Mouse (Mus musculus) ovary, postnatal 10 days (tissue): ENCODE measurements around the gene Mon2.
A peak's percentile ranks its signal among the peaks of the same experiment; 100 is the strongest.
"Not testable (repeated sequence)": the region's sequence is repeated elsewhere in the genome, so short reads cannot be mapped to it uniquely, and the experiment has no call there.

ENCODE experiments used
- DNase-seq: peaks from one replicate; pipeline ENCODE4 v3.0.0; 2022; ENCODE audit warnings: low spot score

Mon2 gene

DNA sequence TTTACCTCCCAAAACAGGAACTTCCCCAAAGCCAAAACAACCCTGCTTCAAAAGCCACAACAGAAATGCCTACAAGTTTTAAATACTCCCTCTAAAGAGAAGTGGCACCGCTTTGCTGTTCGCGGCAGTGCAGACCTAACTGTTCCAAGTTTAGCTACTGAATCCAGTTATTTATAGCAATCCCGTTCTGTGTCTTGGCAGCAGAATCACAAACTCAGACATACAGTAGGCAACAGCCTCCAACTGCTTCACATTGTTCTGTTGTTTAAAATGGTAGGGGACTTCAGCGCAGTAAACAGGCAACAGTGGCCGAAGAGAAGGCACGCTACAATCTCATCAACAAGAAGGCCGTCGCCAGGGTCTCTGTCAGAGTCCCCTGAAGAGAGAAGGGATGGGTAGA, 85.3 kb downstream of the Mon2 start:
- DNase-seq: no peak

DNA sequence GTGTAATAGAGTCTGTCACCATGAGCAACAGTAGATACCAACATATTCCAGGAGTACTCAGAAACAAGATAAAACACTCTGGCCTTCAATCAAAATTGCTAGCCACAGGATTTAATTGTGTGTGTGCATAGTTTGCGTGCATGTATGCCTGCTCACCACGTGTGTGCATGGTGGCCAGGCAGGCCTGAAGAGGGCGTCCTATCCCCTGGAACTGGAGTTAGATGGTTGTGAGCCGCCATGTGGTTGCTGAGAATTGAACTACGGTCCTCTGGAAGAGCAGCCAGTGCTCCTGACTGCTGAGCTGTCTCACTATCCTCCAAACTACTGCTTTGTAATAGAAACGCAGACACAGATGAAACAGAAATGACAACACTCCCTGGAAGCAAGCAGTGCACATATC, 85.7 kb downstream of the Mon2 start:
- no peak for DNase-seq

DNA sequence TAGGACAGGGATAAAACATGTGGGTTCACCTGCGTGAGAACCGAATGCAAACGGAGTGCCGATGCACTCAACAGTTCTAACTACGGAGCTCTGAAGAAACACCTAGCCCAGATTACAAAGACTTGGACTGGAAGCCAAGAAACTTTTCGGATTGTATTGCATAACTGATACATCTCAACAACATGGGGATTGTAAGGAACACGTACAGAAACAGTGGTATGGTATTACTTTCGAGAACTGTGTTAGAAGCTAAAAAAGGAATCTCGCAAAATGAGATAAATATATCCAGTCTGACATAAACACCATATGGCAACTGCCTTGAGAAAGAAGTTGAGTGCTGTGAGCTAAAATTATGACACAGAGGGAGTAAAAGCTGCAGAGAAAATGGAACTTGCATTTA, 86.4 kb downstream of the Mon2 start:
- no peak for DNase-seq

DNA sequence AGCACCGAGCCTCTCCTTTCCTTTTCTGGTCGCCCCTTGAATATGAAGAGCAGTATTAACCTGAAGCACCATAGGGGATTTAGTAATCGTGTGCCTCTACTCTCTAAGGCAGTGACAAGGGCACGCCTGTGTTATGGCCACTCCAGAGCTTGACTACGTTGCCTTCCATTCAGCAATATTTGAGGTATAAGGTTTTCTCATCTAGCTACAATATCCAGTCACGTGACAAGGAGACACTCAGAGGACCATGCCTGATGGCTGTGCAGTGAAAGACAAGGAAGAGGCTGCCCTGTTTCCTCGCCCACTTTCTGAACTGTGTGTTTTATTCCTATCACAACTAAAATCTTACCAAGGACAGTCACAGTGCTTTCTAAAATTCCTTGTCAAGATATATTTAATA, 87.9 kb downstream of the Mon2 start:
- DNase-seq: no peak

DNA sequence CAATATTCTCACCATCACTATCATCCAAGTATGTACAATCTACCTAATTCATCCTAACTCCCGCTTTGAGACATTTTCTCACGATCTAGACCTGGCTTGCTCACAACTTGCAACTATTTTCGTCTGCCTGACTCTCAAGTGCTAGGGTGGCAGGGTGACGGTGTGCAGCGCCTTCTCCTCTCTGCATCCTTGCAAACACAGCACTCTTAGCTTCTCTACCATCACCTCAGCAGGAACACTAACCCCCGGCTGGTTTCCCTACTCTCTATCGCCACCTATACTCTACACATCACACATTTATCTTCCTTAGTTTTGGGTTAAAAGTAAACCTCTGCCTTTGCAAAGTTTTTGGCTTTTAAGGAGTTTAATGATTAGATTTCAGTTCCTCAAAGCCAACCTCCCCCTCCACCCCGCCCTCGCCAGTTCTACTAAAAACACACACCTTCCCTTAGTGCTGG, 88.6 kb downstream of the Mon2 start:
- peak; percentile 18 for DNase-seq

DNA sequence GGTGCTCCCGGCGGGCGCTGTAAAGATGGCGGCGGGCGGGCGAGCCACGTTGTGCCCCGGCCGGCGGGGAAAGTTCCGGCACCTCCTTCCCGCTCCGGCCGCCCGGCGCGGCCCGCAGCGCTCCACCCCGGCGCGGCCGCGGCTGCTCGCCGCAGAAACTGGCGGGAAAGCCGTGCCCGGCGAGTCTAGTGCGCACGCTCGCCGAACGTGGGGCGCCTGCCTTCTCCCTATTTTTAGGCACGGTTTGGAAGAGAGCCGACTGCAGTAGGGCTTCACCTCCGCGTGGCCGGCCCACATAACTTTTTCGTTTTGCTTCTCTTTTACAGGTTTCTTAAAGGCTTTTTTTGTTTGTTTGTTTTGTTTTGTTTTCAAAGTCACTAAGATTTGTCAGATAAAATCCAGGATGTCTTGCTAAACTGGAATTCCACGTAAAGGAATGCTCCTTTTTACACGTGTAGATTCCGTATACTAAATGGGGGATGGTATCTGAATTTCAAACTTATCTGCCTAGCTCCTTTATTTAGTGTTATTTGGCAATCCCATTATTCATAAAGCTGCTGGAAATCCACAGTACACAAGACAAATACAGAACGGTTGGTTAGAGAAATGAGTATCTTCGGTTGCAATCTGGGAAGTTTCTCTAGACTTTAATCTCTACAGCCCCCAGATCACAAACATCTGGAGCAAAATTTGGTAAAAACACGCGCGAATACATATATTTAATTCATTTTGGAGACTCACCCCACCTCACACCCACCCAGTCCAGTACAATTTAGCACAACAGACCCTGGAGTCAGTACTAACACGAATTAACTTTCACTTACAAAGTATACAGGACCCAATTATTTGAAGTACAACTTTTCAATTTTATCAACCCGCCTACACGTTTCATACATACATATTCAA, 89.7 kb downstream of the Mon2 start:
- DNase-seq: peak; percentile 57

DNA sequence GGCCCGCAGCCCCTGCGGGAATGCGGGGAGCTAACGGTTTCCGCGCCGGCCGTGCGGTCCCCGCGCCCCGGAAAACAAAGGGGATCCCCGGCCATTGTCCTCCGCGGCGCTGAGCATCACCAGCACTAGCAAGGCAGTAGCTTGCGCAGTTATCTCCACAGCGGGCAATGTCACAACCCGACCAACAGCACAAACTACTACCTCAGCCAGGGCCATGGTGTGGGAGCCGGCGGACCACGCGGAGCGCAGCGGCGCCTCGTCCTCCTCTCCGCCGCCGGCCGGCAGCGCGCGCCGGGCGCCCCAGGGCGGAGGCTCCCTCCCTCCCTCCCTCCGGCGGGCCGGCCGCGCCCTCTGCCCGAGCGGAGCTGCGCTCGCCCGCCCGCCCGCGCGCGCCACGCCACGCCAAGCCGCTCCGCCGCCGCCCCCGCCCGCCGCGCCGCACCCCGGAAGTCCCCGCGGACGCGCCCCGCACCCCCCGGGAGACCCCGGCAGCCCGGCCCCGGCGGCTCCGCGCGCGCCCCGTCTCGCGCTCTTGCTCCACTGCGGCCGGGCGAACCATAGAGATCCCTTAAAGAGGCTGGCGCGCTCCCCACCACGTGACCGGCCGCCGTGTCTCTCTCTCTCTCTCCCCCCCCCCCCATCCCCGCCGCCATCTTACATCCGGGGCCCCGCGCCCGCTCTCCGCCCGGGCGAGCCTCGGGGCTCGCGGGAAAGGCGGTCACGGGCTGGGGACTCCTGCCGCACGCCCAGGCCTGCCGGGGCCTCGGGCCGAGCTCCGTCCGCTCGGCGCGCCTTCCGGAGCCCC, 90.6 kb downstream of the Mon2 start:
- DNase-seq: peak; percentile 60

DNA sequence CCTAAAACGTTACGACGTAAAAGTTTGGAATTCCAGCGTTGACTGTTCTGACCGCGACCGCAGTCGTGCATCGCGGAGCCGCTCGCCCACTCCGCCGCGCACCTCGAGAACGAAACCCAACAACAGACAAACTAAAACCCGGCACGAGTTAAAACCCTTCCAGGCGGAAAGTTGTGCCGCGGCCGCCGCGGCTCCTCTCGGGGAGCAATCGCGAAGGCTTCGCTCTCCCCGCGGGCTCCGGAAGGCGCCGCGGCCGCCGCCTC, 91.1 kb downstream of the Mon2 start:
- DNase-seq: no peak

DNA sequence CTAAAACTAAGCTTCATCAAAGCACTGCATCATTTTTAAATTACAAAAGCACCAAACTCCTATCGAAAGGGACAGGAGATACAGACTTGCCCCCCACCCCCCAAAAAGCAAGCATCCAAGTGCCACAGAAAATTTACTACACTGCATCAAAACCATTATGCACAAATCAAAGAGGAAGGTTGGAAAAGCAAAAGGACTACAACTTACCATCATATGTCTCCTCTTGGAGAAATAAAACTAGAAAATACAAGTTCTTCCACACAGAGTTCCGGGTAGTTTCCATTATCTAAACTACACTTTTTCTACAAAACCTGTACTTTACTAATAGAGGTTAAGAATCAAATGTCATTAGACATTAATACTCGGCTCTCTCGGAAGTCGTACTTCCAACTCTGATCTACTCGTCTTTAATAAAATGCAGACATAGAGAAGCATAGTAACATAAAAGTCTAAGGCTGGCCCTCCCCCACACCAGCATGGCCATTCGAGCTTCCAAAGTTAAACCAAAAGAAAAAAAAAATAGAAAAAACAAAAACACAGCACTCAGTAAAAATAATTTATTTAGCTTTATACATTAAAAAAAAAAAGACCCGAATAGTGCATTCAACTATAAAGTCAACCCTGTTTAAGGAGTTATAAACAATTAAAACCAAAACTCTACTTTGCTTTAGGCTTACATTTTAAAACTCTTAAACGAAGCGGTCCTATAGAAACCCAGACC, 91.6 kb downstream of the Mon2 start:
- DNase-seq: no peak

DNA sequence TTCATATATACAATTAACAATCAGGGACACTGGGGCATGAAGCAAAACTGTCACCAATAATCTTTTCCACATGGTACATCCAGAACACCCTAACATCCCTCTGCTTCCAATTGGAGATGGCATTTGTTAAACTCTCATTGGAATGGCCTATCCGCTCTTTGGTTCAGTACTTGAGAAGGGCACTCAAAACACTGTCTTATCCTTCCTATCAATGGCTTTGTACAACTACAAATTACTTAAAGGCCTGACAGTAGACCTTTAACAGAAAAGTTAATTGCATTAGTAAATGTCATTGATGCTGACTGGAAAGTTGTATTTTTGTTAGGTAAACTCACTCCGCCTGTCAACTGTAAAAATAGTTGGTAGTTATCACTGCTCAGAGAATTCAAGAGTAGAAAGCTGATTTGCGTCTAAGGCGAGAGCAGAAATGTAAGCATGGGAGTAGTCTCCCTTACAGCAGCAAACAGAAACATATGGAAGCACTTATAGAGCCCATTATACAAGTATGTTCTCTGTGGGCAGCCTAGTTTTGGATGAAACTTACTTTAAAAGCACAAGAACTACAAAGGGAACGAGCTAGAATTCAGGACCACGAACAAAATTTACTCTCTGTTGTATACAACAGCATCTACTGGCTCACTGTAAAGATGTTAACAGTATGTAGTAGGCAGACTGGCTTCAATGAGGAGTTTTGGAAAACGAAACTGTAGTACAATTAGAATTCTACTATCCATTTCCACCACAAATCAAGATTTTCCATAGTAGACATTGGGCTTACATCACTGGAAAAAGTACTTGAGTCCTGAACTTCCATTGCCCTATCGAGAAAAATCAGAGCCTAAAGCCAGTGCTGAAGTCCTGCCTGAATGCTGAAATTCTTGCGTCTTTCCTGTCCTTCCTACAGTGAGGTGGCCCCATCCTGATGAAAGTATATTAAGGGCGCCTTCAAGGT, 92.5 kb downstream of the Mon2 start:
- DNase-seq: no peak

DNA sequence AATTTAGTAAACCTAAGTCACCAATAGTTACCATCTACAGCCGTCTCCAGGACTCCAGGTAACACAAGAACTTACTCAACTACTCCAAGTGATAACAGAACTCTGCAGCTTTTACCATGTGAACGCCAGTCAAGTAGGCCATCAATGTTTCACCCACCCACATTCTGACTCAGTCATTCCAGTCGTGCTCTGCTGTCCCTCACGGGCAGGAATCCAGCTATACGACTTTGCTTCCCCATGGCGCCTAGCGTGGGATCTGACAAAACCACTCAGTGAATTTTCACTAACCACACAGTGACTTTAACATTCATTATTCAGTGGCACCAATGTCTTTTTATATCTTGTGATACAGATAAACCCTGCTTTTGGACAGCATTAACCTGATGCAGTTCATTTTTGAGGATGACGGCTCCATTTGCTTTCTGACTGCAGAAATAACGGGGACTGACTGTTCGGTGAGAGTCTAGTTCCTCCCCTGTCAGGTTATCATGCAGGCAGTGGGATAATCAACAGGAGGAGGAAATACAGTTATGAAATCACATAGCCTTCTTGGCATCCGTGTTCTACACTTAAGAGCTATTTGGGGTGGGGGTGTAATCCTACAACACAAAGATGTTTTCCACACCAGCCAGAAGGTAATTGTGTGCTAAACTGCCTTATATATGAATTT, 93.3 kb downstream of the Mon2 start:
- no peak for DNase-seq

DNA sequence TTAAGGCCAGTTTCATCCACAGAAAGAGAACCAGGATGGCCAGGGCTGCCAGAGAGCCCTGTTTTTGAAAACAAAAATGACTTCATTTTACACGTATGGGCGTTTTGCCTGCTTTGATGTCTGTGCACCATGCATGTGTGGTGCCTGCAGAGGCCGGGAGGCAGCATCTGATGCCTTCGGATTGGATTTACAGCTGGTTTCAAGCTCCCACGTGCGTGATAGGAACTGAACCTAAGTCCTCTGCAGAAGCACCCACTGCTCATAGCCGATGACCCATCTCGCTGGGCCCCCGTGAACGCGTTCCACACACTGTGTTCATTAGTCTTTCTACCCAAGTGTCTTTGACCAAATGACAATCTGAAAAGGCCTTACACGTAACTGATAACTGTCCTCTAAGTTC, 96.2 kb downstream of the Mon2 start:
- DNase-seq: no peak

DNA sequence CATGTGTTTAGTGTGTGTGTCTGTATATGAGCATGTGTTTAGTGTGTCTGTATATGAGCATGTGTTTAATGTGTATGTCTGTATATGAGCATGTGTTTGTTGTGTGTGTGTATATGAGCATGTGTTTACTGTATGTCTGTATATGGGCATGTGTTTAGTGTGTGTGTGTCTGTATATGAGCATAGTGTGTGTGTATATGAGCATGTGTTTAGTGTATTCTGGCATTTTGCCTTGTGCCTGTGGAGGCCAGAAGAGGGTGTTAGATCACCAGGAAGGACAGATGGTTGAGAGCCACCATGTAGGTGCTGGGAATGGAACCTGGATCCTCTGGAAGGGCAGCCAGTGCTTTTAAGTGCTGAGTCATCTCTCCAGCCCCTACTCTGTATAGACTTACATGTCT, 96.9 kb downstream of the Mon2 start:
- DNase-seq: no peak

DNA sequence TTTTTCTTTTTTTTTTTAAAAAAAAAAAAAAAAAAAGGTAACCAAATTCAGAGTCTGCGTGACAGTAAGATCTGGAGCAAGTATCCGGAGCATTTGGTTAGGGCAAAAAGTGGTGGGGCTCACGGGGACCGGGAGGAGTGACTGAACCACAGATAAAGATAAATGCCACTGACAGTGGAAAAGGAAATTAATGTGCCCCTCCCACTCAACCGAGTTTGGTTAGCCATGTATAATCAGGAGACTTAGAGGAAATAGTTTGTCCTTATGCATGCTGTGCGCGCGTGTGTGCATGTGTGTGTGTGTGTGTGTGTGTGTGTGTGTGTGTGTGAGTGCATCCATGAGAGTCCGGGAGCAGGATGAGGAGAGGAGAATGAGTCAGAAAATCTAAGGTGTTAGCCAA, 100.3 kb downstream of the Mon2 start:
- no peak for DNase-seq

DNA sequence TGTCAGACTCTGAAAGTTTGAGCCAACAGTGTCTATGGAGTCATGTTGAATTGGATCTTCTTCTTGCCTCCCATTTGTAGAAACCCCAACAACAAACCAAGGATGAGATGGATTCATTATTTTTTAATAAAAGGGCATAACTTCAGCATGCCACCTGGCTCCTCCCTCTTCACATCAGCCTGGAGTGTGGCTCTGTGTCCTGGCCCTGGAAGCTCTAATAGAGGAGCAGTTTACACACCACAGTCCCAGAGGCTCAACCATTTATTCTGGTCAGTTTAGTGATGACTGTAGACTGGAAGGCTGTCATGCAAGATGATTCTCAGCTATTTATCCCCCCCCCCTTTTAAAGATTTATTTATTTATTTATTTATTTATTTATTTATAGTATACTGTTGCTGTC, 103.1 kb downstream of the Mon2 start:
- no peak for DNase-seq

DNA sequence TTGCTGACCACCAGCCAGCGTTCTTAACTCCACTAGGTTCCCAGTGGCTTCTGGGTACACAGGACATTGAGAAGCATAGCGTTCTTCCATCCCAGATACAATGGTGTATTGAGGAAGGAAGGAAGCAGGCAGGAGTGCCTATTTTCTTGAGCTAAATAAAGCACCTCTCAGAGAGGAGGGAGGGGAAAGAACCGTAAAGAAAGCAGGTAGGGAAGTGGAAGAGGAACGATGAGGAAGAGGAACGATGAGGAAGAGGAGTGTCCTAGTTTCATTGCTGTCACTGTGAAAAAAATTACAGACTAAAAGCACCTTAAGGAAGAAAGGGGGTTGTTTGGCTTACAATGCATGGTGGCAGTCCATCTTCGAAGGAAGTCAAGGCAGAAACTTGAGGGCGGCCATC, 106.1 kb downstream of the Mon2 start:
- no peak for DNase-seq

DNA sequence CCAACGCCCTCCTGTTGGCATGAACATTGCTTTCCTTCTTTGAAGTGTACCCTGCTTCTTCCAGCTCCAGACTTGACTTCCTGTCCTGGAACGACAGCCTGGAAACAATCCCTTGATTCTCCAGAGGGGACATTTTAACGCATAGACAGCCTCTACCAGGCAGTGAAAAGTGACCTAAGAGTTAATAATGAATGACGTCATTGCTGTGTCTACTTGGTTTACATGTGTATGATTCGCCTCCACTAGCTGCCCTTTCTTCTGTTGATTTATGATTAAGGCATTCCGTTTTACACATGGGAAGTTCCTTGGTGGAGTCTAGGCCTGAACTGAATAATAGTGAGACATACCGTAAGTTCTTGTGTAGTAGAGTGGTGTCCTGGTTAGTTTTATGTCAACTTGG, 109.9 kb downstream of the Mon2 start:
- no peak for DNase-seq

DNA sequence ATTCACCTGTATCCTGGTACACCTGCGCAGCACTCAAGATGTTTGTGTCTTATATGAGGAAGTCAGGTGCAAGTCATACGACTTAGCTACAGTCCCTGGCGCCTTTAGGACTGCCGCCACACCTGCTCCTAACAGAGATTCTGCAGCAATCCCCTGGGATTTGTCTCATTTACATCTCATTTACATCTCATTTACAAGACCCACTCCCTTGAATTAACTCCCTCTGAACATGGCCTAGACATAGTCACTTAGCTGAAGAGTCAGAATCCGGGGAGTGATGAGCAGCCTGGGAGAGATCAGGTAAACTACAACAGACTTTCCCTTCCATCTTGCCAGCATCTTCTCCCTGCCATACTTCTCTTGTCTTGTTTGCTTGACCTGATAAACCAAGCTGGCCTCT, 110.7 kb downstream of the Mon2 start:
- DNase-seq: not testable (repeated sequence)

DNA sequence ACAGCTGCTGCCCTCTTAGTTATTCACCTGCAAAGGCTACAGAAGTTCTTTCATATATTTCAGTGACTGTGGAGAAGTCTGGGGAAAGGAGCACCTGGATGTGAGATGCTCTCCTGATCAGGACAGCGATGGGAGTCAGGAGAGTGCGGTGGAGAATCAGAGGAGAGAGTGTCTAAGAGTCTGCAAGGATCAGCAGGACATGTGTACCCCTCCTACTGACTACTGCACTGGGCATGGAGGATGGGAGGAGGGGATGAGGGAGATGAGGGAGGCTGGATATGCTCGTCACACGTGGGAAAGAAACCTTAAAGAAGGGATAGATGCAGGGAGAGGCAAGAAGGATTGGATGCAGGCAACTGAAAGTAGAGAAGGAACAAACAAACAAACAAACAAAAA, 112.1 kb downstream of the Mon2 start:
- DNase-seq: no peak

DNA sequence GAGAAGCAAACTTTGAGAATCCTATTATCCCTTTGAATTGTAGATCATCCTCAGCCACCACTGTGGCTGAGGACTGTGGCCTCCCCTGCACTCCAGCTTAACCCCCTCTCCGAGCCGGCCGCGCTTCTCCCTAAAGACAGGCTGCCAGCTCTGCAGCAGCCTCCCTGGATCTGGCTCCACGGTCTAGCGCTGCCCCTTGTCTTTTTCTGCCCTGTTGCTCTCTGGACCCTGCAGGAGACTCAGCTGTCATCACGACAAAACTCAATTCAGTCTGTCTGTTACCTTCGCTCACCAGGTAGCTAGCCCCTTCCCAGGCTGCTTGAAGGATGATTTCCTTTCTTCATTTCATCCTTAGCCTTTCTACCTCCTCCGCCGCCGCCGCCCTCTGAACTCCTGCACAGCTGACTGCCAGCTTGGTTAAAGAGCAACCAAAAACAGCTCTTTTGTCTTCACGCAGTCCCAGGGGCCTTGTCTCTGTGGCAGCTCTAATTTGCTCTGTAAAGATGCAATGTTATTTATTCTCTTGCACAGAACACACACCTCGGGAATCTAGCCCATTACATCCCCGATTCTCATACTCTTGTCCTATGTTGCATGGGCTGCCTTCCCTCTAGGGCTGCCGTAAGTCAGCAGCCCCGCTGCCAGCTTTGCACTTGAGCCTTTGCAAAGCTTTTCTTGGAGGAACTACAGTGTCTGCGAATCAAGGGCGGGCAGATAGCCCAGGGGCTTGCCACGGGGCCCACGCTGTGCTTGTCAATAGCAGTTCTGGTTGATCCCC, 112.7 kb downstream of the Mon2 start:
- no peak for DNase-seq
